Mouse (Mus musculus) neural tube, embryonic 10.5 days (tissue): ENCODE results near the gene Gbp4.
"Not testable (repeated sequence)": the region's sequence is repeated elsewhere in the genome, so short reads cannot be mapped to it uniquely, and the experiment has no call there.

Experiments used
- DNase-seq: peaks from one replicate; pipeline ENCODE4 v3.0.0-alpha.2; 2017; ENCODE audit warnings: low spot score; ENCODE audit errors: extremely low spot score

Gbp4 gene

GRCm38 (mm10) chr5:105139409-105140088, at the start of gene Gbp4, which contains the start of the genes Gbp9 and Gbp8:
Gene Gbp4 (minus strand): TSS chr5:105139586.
Gene Gbp9 (minus strand): TSS chr5:105139539.
Gene Gbp8 (minus strand): TSS chr5:105139540.
- DNase-seq: not testable (repeated sequence)

GRCm38 (mm10) chr5:105181446-105181845, 42.1 kb upstream of the Gbp4 start:
- DNase-seq: no peak

DNA sequence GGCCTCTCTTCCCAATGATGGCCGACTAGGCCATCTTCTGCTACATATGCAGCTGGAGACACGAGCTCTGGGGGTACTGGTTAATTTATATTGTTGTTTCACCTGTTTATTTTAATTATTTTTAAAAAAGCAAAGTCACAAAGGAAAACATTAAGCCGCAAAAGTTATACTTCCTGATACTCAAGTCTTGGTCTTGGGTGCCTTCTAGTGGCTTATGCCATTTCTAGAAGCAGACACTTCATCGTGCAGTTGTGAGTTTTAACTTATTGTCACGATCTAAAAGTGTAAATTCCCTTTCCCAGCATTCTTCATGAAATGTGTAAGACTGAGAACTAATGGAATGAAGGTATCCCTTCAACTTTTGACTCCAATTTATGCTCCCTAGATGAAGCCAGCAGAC, 17.2 kb upstream of the Gbp4 start:
- DNase-seq: no peak

GRCm38 (mm10) chr5:105154049-105154448, 14.7 kb upstream of the Gbp4 start:
- DNase-seq: no peak

- not testable (repeated sequence) for DNase-seq
These were observed 8.7 kb upstream of the Gbp4 start for GRCm38 (mm10) chr5:105148062-105148461.

- DNase-seq: no peak
These were observed 7.1 kb upstream of the Gbp4 start for GRCm38 (mm10) chr5:105146447-105146846.

DNA sequence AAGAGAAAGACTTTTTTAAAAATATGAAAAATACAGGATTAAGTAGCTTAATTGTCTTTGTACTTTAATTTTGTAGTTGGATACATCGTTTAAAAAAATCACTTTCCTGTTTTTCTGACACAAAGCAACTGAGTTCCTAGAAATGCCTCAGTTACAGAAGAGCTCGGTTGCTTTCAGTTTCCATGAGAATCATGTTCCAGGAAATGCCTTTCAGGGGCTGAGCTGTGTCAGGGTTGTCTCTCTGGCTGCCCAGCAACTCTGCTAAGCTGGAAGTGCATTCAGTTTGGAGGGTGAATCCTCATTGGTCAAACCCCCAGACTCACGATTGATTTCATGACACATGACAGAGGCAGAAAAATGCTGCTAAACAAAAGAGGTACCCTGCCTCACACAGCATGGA, 6.3 kb upstream of the Gbp4 start:
- DNase-seq: not testable (repeated sequence)

- not testable (repeated sequence) for DNase-seq
These were observed 864 bp upstream of the Gbp4 start for GRCm38 (mm10) chr5:105140089-105140810.

DNA sequence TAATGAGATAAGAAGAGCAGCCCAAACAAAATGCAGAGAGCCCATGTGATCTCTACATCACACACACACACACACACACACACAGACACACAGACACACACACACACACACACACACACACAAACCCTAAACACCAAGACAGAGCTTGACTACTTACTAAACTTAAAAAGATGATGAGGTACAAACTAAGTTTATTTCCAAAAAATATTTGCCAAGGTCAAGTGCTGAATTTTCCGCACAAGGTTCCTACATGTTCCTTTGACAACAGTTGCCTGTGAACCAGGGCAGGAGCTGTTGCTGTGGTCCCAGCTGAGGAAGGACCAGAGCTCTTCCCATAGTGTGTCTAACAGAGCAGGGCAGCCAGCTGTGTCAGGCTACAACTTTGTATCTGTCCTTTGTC, 480 bp downstream of the Gbp4 start:
- DNase-seq: no peak

DNA sequence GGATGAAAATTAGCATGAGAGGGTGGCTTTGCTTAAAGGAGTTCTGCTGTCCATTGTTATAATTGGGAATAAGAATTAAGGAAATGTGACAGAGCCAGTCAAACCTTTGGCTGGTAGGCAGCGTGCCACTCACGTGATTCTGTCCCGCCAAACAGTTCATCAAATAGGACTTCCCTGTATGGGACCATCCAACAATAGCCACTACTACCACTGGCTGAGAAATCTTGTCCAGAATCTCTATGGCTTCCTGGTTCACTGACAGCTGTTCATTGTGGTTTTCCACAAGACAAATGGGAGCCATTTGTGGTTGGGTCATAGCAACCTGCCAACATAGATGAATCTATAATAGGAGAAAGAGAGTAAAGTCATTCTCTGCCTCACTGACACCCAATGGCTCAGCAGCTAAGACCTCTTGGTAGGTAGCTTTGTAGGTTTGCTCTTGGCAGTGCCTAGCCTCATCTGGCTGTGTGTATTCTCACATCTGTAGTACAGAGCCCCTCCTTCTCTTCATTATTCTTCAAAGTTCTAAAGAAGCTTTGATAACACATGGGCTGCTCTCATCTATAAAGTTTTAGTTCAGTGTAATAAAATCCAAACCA, 2.6 kb downstream of the Gbp4 start:
- DNase-seq: not testable (repeated sequence)

GRCm38 (mm10) chr5:105121731-105122130, 17.7 kb downstream of the Gbp4 start:
- DNase-seq: not testable (repeated sequence)

GRCm38 (mm10) chr5:105115740-105116139, 23.6 kb downstream of the Gbp4 start:
- no peak for DNase-seq

GRCm38 (mm10) chr5:105114696-105115095, 24.7 kb downstream of the Gbp4 start:
- no peak for DNase-seq

GRCm38 (mm10) chr5:105113656-105114055, 25.7 kb downstream of the Gbp4 start:
- no peak for DNase-seq

DNA sequence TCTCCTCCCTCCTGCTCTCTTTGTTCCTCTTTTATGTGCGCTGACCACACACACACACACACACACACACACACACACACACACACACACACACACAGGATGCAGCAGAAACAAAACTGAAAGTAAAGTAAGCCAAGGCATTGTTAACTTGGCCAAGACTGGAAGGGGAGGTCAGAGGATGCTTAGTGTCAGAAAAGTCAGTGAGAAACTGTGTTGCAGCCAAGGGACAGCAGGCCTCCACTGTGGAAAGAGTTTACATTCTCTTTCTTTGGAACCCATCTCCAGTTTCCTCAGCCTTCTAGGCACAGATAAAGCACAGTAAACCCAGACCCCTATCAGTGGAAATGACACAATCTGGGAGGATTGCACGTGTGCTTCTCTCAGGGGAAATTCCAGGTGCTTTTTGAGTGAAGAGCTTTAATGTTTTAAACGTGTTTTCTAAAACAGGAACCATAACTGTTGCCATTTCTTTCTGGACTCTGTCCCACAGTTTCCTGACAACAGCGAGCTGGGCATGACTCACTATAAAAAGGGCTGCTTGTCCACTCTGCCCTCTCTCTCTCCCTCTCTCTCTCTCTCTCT, 29.0 kb downstream of the Gbp4 start:
- DNase-seq: not testable (repeated sequence)

DNA sequence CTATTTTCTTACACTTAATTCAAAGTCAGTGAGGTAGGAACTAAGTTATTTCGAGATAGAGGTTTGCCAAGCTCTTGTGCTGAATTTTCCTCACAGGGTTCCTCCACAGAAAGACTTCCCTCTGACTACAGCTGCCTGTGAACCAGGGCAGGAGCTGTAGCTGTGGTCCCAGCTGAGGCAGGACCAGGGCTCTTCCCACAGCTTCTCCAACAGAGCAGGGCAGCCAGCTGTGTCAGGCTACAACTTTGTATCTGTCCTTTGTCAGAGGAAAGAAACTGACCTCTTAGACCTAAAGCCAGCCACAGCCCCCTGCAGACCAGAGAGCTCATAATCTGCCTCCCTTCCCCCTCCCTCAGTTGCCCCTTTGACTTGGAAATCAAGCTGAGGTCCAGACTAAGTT, 29.6 kb downstream of the Gbp4 start:
- DNase-seq: not testable (repeated sequence)

DNA sequence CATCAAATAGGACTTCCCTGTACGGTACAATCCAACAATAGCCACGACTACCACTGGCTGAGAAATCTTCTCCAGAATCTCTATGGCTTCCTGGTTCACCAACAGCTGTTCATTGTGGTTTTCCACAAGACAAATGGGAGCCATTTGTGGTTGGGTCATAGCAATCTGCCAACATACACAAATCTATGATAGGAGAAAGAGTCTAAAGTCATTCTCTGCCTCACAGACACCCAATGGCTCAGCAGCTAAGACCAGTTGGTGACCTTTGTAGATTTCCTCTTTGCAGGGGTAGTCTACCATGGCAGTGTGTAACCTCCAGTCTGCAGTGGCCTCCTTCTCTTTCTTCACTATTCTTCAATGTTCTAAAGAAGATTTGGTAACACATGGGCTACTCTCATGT, 33.7 kb downstream of the Gbp4 start:
- DNase-seq: not testable (repeated sequence)

- no peak for DNase-seq
These were observed 57.5 kb downstream of the Gbp4 start for GRCm38 (mm10) chr5:105081900-105082299.

DNA sequence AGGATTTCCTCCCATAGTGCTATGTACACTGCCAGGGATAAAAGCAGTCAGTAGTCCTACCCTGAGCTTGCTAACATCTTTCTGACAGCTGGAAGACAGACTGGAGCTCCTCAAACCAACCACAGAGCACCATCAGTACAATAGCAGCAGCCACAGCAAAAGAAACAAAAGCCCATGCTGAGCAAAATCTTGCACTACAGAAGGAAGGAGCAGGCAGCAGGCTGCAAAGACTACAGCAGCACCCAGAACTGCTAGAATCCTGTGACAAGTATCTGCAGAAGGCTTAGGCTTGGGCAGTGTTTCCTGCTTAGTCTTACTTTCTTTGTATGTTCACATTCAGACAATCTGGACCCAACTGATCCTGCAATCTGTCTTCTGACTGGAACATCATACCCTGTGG, 71.0 kb downstream of the Gbp4 start:
- not testable (repeated sequence) for DNase-seq
